Mouse (Mus musculus) kidney, adult 2 months (tissue): ENCODE results near the gene Shb. TPM values are rescaled to one million over a fixed set of nuclear protein-coding genes. Genes with fewer than 3 reads are reported as not detected.

ENCODE experiments used
- DNase-seq: peaks from one replicate; pipeline ENCODE4 v3.0.0; 2021
- H3K27ac ChIP-seq: fragments of 200-500 bp; 2 replicates; pipeline ENCODE4 v1.5.1; 2012; ENCODE audit warnings: low read depth, low read length, control low read depth, inconsistent platforms; ENCODE audit not compliant: insufficient read depth
- H3K27me3 ChIP-seq: fragments of 200-500 bp; replicated peaks from 2 replicates; pipeline ENCODE4 v1.6.1; 2012; ENCODE audit warnings: mild to moderate bottlenecking, moderate library complexity, low read length, inconsistent platforms; ENCODE audit not compliant: control insufficient read depth, insufficient read depth
- H3K36me3 ChIP-seq: fragments of 200-500 bp; 2 replicates; pipeline ENCODE4 v1.6.1; 2012; ENCODE audit warnings: mild to moderate bottlenecking, moderate library complexity, low read length, inconsistent platforms; ENCODE audit not compliant: control insufficient read depth, insufficient read depth
- H3K4me1 ChIP-seq: fragments of 200-500 bp; 2 replicates; pipeline ENCODE4 v1.6.1; 2011; ENCODE audit warnings: low read length; ENCODE audit not compliant: control insufficient read depth, insufficient read depth
- H3K4me3 ChIP-seq: fragments of 200-500 bp; 2 replicates; pipeline ENCODE4 v1.5.1; 2011; ENCODE audit warnings: mild to moderate bottlenecking, low read depth, low read length, control low read depth; ENCODE audit not compliant: insufficient read depth
- CTCF ChIP-seq: fragments of 200-500 bp; conservative IDR thresholded peaks from 2 replicates; pipeline ENCODE4 v1.5.1; 2011; ENCODE audit warnings: low read depth, mild to moderate bottlenecking, control low read depth, low read length, moderate library complexity, mixed read lengths; ENCODE audit not compliant: insufficient read depth, insufficient read length
- POLR2A ChIP-seq: fragments of 200-500 bp; IDR thresholded peaks from one replicate; pipeline ENCODE4 v1.6.1; 2011; ENCODE audit warnings: low read depth, low read length, control low read depth
- WGBS: fragments of 180-500 bp; shearing (Covaris S2); methylation state at CpG from one replicate; pipeline ENCODE4 v1.1.7; 2018; 5-methylcytosine and 5-hydroxymethylcytosine counted together
- polyA plus RNA-seq: library from polyadenylated mRNA; depleted of rRNA; stranded (reverse); fragments of >200 nt; gene quantifications from 2 replicates; pipeline ENCODE4 v1.2.3, GENCODE M21; 2012

Shb gene
- polyA plus RNA-seq, 1 experiment: 59.4 TPM

GRCm38 (mm10) chr4:45445235-45445634 lies 87.0 kb downstream of the Shb start:
- H3K27me3 ChIP-seq: no peaks in the 10 kb centered on the region
- H3K4me3 ChIP-seq: no peak overlapping the region
- no peaks in the 10 kb centered on the region; the same call in 1 of the 2 replicates for H3K36me3 ChIP-seq
- DNase-seq: no peak
- H3K4me1 ChIP-seq: peaks cover 34% of the 10 kb centered on the region
- WGBS: 71% methylated on average over 3 of the region's 3 CpGs
- TF ChIP-seq POLR2A (no peak), CTCF (no peak)
- H3K27ac ChIP-seq: no peak overlapping the region

- 81% methylated on average over 4 of the region's 4 CpGs for WGBS
- TF ChIP-seq POLR2A (no peak), CTCF (no peak)
- Histone ChIP-seq H3K4me1 (peaks cover 30% of the 10 kb centered on the region), H3K27ac (no peak overlapping the region), H3K36me3 (no peaks in the 10 kb centered on the region; the same call in 1 of the 2 replicates), H3K4me3 (no peak overlapping the region), H3K27me3 (no peaks in the 10 kb centered on the region)
- DNase-seq: no peak
These were observed 87.5 kb downstream of the Shb start for GRCm38 (mm10) chr4:45444813-45445212.

DNA sequence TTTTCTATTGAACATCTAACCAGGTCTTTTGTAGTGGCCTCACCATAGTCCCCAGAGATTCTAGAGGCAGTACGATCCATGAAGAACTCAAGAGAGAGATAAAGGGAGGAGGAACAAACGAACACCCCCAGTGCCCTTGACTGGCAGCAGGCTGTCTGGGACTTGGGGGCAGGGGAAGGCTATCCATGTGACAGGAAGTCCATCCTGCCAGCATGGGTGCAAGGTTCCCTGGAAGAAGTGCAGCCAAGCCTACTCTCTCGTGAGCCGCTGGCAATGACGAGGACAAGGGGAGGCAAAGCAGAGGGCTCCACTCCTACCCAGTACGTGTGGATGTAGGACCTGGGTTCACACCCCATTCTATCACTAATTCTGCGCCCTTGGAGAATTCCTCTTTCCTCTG lies 88.6 kb downstream of the Shb start:
- no peaks in the 10 kb centered on the region; the same call in 1 of the 2 replicates for H3K36me3 ChIP-seq
- TF ChIP-seq CTCF (no peak), POLR2A (no peak)
- H3K27me3 ChIP-seq: no peaks in the 10 kb centered on the region
- peak; percentile 84 for DNase-seq
- H3K4me1 ChIP-seq: peaks cover 25% of the 10 kb centered on the region
- H3K4me3 ChIP-seq: no peak overlapping the region
- H3K27ac ChIP-seq: 0 out of 2 replicates have a peak overlapping the region, but pooled peaks have one; percentile 11
- 39% methylated on average over 7 of the region's 7 CpGs for WGBS

GRCm38 (mm10) chr4:45442237-45442636 lies 90.0 kb downstream of the Shb start:
- H3K4me3 ChIP-seq: no peak overlapping the region
- WGBS: 55% methylated on average over 3 of the region's 3 CpGs
- H3K4me1 ChIP-seq: peaks cover 24% of the 10 kb centered on the region
- TF ChIP-seq CTCF (no peak; the same call in 1 of the 2 replicates), POLR2A (no peak)
- no peaks in the 10 kb centered on the region; the same call in 1 of the 2 replicates for H3K36me3 ChIP-seq
- no peak for DNase-seq
- H3K27me3 ChIP-seq: no peaks in the 10 kb centered on the region
- no peak overlapping the region for H3K27ac ChIP-seq

- Histone ChIP-seq H3K36me3 (no peaks in the 10 kb centered on the region; the same call in 1 of the 2 replicates), H3K27me3 (no peaks in the 10 kb centered on the region), H3K4me3 (no peak overlapping the region), H3K27ac (no peak overlapping the region), H3K4me1 (peaks cover 21% of the 10 kb centered on the region)
- TF ChIP-seq POLR2A (no peak), CTCF (no peak)
- WGBS: 57% methylated on average over 1 of the region's 1 CpGs
- DNase-seq: no peak
These were observed 90.5 kb downstream of the Shb start for GRCm38 (mm10) chr4:45441778-45442177.

DNA sequence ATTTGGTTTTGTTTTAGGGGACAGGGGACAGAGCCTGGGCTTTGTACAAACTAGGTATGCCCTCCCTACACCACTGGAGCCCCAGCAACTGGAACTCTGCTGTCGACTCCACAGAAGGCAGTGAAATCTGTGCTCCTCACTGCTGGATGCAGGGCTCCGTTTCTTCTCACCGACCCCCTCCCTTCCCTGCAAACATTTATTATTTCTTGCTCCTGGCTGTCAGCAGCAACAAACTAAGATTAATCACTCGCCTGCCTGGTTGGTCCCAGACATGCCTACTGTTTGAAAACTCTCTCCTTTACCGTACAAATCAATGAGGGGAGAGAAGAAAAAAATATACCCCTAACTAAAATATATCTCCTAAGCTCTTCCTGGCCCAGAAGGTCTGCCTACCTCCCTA lies 93.0 kb downstream of the Shb start:
- 34% methylated on average over 5 of the region's 5 CpGs for WGBS
- TF ChIP-seq CTCF (no peak), POLR2A (no peak)
- H3K27ac ChIP-seq: no peak overlapping the region
- H3K27me3 ChIP-seq: no peaks in the 10 kb centered on the region
- no peak for DNase-seq
- H3K36me3 ChIP-seq: no peaks in the 10 kb centered on the region
- no peak overlapping the region for H3K4me3 ChIP-seq
- H3K4me1 ChIP-seq: peaks cover 11% of the 10 kb centered on the region

DNA sequence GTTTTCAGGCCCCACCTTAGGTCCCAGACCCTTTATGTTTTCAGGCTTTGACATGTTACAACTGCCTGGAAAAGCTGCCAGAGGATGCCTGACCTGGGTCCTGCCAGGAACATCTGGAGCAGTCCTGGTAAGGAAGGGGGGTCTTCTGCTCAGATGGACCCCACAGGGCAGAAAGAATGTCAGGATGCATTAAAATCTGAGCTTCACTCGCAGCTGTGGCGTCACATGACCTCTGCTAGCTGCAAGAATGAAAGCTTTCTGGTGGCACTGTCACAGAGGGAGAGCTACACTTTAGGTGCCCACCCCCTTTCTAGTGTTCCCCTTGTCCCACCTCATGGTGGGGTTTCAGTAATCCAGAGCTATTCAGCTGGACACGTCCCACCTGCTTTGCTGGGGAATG lies 95.3 kb downstream of the Shb start:
- Histone ChIP-seq H3K4me3 (no peak overlapping the region), H3K36me3 (no peaks in the 10 kb centered on the region), H3K4me1 (peaks cover 4% of the 10 kb centered on the region; the same call in 1 of the 2 replicates), H3K27me3 (no peaks in the 10 kb centered on the region), H3K27ac (no peak overlapping the region)
- no peak for DNase-seq
- TF ChIP-seq POLR2A (no peak), CTCF (no peak)
- 68% methylated on average over 3 of the region's 3 CpGs for WGBS
